Mouse (Mus musculus): ENCODE data around the gene Npas2.
A peak's percentile ranks its signal among the peaks of the same experiment; 100 is the strongest.

Gene Npas2

DNA sequence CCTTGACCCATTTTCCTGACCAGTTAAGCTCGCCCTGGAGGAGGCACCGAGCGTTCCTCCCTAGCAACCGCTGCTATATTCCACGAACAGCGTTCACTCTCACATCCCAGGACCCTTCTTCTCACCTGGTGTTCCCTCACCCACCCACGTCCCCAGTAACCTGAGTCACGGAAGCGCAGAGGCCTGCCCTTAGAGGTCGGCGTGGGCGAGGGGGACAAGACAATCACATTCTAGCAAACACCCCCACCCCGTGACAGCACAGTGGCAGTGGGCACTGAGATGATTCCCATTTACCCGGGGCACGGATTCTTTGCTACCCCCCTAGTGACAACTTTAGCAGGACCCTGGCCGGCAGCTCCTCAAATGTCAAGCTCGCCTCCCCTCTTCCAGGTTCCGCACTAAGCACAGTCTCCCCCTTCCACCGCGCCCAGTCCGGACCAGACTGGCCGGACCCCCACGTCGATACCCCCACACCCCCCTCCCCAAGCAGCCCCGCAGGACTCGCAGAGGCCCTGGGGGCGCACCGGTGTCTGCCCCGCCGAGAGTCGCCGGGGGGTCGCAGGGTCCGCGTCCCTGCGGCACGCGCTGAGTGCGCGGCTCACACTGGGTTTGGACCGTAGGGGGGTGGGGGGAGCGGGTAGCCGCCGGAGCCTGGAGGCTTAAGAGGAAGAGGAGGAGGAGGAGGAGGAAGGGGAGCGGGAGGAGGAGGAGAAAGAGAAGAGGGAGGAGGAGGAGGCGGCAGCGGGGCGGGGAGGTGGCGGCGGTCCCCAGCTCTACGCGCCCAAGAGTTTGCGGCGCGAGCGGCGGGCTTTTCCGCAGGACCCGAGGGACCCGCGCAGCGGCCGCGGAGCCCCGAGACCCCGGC, at the start of gene Npas2:
Npas2 (plus strand) TSS at position 735 of the 865 bp plus-strand sequence.
- DNase-seq (ENCODE audit: extremely low spot score, low spot score) = peak; percentile 54

DNA sequence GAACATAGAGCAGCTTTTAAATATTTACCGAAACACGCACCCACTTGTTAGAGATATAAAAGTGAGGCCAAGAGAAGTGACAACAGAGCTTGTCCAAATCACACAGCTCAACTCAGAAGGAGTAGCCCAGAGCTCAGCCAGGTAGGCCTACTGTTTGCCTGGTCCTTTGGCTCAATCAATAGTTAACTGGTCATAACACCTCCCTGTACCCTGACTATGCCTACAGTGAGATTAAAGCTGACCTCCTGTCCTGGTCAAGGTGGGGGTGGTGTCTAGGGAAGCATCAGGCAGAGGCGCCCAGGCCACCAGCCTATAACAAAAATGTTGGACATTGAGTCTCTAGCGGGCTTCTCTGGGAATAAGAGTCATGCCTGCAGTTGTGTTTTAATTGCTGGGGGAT, 36.8 kb upstream of the Npas2 start:
- DNase-seq (ENCODE audit: extremely low spot score, low spot score) = no peak

DNA sequence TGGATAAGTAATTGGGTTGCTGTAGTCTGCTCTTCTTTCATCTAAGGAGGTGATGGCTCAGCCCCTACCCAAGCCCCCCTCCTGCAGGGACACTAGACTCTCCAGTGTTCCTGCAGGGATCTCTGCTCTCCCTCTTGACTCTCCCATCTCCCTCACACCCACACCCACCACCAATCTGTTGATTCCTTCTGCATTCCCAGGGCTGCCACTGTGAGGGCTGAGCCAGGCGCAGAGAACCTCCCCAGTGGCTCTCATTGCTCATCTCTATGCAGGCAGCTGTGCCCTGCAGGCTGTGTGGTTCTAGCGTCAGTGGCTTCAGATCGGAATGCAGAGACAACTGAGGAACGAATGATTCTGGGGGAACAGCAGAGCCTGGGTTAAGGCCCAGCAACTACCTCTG, 33.4 kb upstream of the Npas2 start:
- no peak for DNase-seq (ENCODE audit: extremely low spot score, low spot score)

DNA sequence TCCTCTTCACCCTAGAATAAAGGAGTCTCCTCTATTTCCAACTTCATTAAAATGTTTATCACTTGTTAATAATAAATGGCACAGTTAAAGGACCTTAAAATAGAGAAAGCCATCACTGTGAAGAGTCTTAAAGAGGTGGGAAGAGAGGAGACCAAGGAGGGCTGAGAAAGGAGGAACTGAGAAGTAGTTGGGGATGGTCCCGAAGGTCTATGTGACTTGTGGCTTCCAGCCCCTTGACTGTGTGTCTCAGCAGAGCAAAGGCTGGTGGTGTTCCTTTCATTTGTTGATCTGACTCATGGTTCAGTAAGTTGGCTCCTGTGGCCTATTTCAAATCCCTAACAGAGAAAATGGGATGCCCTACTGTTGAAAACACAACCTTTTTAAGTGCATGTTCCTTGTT, 30.5 kb upstream of the Npas2 start:
- DNase-seq (ENCODE audit: extremely low spot score, low spot score) = no peak

DNA sequence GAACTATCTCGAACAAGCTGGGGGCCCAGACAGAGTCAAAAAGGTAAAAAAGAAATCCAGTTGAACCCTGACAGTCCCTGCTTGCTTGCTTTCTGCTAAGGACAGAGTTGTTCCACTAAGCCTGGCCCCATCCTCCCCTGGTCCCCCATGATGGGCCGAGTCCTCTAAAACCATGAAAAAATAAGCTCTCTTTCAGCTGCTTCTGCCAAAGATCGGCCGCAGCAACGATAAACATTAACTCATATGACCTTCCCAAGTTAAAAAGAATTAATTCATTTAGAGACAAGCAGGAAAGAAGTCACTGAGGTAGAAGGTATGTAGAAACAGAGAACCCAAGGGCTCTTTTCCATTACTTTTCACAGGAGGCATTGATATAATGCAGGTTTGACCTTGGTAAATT, 16.8 kb upstream of the Npas2 start:
- DNase-seq (ENCODE audit: extremely low spot score, low spot score) = no peak

DNA sequence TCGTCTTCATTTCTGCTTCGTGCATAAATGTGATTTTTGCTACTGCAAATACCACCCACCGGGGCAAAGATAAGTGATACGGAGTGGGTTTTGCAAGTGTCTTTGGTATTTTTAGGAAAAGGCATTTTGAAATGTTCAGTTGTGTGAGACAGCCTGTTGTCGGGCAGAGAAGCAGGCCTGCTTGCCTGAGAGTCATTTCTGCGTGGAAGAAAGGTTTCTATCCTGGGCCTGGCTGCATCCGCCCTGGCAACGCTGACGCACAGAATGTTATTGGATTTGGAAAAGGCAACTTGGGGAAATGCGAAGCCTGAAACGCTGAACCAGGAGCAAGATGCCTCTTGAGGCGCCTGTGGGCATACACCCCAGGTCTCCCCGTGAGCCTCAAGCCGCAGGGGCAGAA, 16.3 kb upstream of the Npas2 start:
- DNase-seq (ENCODE audit: extremely low spot score, low spot score) = no peak

DNA sequence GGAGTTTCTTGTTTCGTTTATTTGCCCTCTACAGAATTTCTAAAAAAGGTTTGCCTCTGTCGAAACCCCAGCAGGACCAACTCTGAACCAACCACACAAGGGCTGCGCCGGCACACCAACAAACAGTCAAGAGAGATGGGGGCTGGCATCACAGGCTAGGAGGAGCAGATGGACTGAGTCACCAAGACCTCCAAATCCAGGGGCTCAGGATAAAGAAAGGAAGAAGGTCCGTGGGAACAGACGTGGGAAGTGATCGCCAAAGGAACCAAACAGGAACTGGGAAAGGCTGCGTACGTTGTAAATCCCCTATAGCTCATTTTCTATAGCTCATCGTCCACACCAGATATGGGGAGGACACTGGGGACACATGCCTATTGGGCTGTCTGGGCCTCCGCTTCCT, 13.7 kb upstream of the Npas2 start:
- DNase-seq (ENCODE audit: extremely low spot score, low spot score) = no peak

DNA sequence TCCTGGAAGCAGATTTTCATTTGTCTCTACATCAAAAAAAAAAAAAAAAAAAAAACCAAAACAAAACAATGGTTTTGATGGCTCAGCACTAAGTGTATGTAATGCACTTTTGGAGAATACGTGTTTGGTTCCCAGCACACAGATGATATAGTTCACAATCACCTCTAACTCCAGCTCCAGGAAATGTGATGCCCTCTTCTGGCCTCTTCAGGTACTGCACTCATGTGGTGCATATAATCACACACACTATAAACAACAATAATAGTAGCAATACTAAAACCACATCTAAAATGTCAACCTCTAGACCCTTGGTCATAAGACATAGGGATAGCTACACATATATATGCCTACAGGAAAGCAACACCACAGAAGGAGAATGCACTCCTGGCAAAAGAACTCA, 13.0 kb upstream of the Npas2 start:
- DNase-seq (ENCODE audit: extremely low spot score, low spot score) = no peak

DNA sequence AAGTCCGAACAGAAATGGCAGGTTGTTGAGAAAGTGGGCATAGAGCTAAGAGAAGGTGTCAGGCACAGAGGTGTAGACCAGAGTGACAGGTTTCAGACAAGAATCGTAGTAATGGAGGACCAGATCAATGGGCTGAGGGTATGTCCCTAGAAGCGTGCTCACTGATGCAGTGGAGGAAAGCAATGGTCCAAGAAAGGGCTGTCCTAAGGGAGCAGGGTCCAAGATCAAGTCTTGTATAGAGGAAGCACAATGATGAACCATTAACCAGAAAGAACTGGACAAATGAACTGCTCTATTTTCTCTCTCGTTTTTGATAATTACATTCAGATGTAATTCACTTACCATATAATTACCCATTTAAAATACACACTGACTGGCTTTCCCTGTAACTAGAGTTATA, 11.6 kb upstream of the Npas2 start:
- no peak for DNase-seq (ENCODE audit: extremely low spot score, low spot score)

DNA sequence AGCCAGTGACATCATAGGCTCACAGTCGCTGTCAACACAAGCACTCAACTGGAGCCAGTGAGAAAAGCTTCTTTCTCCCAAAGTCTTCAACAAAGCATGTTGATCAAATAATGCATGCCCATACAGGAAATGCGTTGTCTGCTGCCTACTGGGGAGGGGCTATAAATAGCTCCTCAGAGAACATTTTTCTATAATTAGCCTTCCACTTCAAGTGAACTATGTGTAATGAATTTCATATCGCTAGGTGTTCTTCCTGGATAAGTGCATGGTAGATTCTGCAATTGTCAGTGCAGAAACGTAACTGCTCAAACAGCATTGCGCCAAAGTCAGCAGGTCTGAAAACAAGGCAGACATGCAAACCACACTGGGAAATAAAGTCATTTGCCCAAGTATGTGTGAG, 7.7 kb upstream of the Npas2 start:
- no peak for DNase-seq (ENCODE audit: extremely low spot score, low spot score)

GRCm38 (mm10) chr1:39186711-39187437, 6.7 kb upstream of the Npas2 start:
- DNase-seq (ENCODE audit: extremely low spot score, low spot score) = no peak

DNA sequence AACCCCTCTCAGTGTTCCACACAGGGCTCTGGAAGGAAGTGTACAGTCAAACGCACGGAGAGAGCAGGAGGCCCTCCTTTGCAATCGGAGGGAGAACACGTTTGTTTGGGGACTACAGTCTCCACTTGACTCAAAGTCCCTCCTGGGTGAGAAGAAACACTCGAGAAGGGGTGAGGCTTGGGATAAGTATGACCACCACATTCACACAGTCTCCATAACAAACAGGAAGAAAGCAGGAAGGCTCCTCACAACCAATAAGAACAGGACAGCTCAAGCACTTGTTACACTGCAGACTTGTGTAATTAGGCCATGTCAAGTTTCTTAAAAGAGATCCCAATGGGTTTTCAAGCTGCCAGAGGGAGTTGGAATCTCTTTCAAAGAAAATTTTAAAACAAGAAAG, 2.4 kb upstream of the Npas2 start:
- DNase-seq (ENCODE audit: extremely low spot score, low spot score) = no peak

- peak; percentile 38 for DNase-seq (ENCODE audit: extremely low spot score, low spot score)
Observed at GRCm38 (mm10) chr1:39192460-39192996, 1.0 kb upstream of the Npas2 start.

- peak; percentile 58 for DNase-seq (ENCODE audit: extremely low spot score, low spot score)
Observed at GRCm38 (mm10) chr1:39193862-39194675, 538 bp downstream of the Npas2 start.

GRCm38 (mm10) chr1:39194959-39195358, 1.4 kb downstream of the Npas2 start:
- DNase-seq (ENCODE audit: extremely low spot score, low spot score) = peak; percentile 15

GRCm38 (mm10) chr1:39196126-39196525, 2.6 kb downstream of the Npas2 start:
- peak; percentile 21 for DNase-seq (ENCODE audit: extremely low spot score, low spot score)

DNA sequence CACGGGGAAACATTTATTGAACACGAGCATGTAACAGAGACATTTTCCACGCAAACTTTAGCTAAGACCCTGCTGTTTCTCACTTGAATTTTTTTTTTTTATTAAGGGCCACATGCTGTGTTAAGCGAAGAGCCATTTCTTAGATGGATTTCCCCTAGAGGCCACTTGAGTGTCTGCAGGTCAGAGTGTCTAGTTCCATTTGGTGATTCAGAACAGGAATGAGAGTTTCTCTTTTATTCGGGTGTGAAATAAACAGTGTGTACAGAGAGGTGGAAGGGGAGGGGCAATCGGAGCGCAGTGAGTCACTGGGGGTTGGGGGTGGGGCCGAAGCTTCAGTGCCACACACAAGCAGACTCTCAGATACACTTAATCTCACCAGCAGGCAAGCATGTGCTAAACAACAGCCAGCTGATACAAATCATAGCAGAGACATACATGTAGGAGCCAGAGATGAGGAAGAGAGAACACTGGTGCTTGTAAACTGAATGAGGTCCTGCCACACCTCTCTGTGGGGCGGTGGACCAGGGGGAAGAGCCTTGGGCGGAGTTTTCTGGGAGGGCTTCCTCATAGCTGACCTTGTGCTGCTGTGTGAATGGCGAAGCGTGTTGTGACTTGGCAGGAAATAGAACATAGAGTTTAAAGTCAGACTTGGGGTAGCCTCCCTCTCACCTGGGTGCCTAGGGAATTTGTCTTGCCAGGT, 3.3 kb downstream of the Npas2 start:
- DNase-seq (ENCODE audit: extremely low spot score, low spot score) = no peak

- no peak for DNase-seq (ENCODE audit: extremely low spot score, low spot score)
Observed at GRCm38 (mm10) chr1:39205021-39205420, 11.5 kb downstream of the Npas2 start.

GRCm38 (mm10) chr1:39205697-39206096, 12.2 kb downstream of the Npas2 start:
- no peak for DNase-seq (ENCODE audit: extremely low spot score, low spot score)

GRCm38 (mm10) chr1:39206942-39207341, 13.4 kb downstream of the Npas2 start:
- no peak for DNase-seq (ENCODE audit: extremely low spot score, low spot score)

- DNase-seq (ENCODE audit: extremely low spot score, low spot score) = no peak
Observed at GRCm38 (mm10) chr1:39210928-39211327, 17.4 kb downstream of the Npas2 start.
